8 mouse cellular contexts compared by ENCODE assay signal in the genomic region with DNA sequence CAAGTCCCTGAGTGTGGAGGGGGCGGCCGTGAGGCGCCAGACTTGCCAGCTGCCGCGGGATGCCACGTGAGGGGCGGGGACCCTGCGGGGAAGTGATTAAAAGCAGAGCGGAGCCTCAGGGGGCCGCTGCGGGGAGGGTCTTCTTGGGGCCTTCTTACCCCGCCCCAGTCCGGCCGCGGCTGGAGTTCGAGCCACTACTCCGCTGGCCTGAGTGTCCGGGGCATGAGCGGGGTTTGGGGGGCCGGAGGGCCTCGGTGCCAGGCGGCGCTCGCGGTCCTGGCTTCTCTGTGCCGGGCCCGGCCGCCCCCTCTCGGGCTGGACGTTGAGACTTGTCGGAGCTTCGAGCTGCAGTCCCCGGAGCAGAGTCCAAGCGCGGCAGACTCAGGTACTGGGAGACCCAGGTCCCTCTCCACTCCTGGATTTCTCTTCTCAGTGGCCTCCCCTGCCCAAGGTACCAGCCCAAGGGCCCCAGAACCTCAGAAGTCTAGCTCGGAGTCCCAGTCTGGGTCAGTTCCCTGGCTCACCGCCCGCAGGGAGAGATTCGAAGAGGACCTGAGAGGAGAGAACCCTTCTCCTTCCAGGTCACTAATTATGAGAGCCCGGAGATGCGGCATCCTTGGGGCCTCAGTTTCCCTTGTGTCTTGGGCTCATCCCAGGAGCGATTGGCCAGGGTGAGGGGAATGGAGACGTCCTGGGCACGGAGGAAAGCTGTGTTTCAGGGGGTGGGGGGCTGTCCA. TPM values are rescaled to one million over a fixed set of nuclear protein-coding genes. Genes with fewer than 3 reads are reported as not detected.
DNase-seq lines count a peak whose midpoint lies in the region; ATAC-seq and TF ChIP-seq lines count a peak whose summit lies in the region.

TSS of gene Syt6 (plus strand) at position 76 of the 737 bp plus-strand sequence.

- no peak for DNase-seq in kidney, postnatal 25 days
- peak; percentile 70 for DNase-seq in brain, embryonic 14.5 days (ENCODE audit: low read depth)
- DNase-seq in left cerebral cortex, postnatal 4 days = peak; percentile 37
- peak; percentile 43 for DNase-seq in retina, embryonic 14.5 days (ENCODE audit: low spot score)
- DNase-seq in Muller cell, postnatal 12 days (ENCODE audit: inconsistent ontology term) = no peak
- no peak for DNase-seq in ovary, postnatal 36 days (ENCODE audit: low spot score)

- H3K4me3 ChIP-seq in kidney, embryonic 16.5 days (ENCODE audit: low read length) = peak within 1 kb of the TSS; percentile 53
- H3K4me3 ChIP-seq in embryonic facial prominence, embryonic 15.5 days (replicated peaks) = peak within 1 kb of the TSS; percentile 45

- H3K9me3 ChIP-seq in kidney, embryonic 16.5 days (ENCODE audit: low read length) = no peaks in the 10 kb centered on the region
- no peaks in the 10 kb centered on the region for H3K9me3 ChIP-seq in embryonic facial prominence, embryonic 15.5 days (replicated peaks)

- TF ChIP-seq POLR2A in brain, embryonic 14.5 days (IDR thresholded peaks at IDR 0.05; ENCODE audit: borderline replicate concordance, extremely low read depth, insufficient read depth, insufficient read length, poor library complexity, severe bottlenecking) = no peak

- H3K4me2 ChIP-seq in kidney, embryonic 16.5 days (replicated peaks; ENCODE audit: low read depth, low read length) = peak within 1 kb of the TSS; percentile 85
- peak within 1 kb of the TSS; percentile 96 for H3K4me2 ChIP-seq in embryonic facial prominence, embryonic 15.5 days (replicated peaks)

- intact Hi-C loops in left cerebral cortex, postnatal 4 days (cut with DNase I) = loop anchor here (5.0 kb wide), 1 partner anchor 162 kb away; the partner anchor contains the start of genes Gm10964 and Olfml3

- H3K36me3 ChIP-seq in kidney, embryonic 16.5 days (ENCODE audit: insufficient read depth, low read length) = no peaks in the 10 kb centered on the region
- H3K36me3 ChIP-seq in embryonic facial prominence, embryonic 15.5 days = no peaks in the 10 kb centered on the region

- ATAC-seq in kidney, embryonic 16.5 days (ENCODE audit: low FRiP score, low TSS enrichment) = no peak; the same call in 1 of the 2 replicates
- no peak for ATAC-seq in embryonic facial prominence, embryonic 15.5 days (ENCODE audit: insufficient number of reproducible peaks, low FRiP score, low TSS enrichment, low read depth)

- H3K27me3 ChIP-seq in kidney, embryonic 16.5 days (ENCODE audit: insufficient read depth, low read length) = peaks cover 68% of the 10 kb centered on the region
- peaks cover 74% of the 10 kb centered on the region for H3K27me3 ChIP-seq in embryonic facial prominence, embryonic 15.5 days

- H3K9ac ChIP-seq in kidney, embryonic 16.5 days (replicated peaks; ENCODE audit: low read length) = peak within 1 kb of the TSS; percentile 42
- no peak within 1 kb of the TSS for H3K9ac ChIP-seq in embryonic facial prominence, embryonic 15.5 days

- peaks cover 16% of the 10 kb centered on the region for H3K4me1 ChIP-seq in kidney, embryonic 16.5 days (ENCODE audit: insufficient read depth, low read length)
- peaks cover 24% of the 10 kb centered on the region for H3K4me1 ChIP-seq in embryonic facial prominence, embryonic 15.5 days

- no peak within 1 kb of the TSS for H3K27ac ChIP-seq in kidney, embryonic 16.5 days (ENCODE audit: low read length)
- H3K27ac ChIP-seq in embryonic facial prominence, embryonic 15.5 days (replicated peaks) = no peak within 1 kb of the TSS

- TF ChIP-seq CTCF in brain, embryonic 14.5 days (IDR thresholded peaks at IDR 0.05; ENCODE audit: borderline replicate concordance, extremely low read depth, insufficient read depth, insufficient read length) = no peak

- under 1% methylated on average over 40 of the region's 44 CpGs for WGBS in kidney, embryonic 16.5 days
- WGBS in embryonic facial prominence, embryonic 15.5 days = under 1% methylated on average over 42 of the region's 44 CpGs

RNA-seq across cellular contexts. Expression of gene Syt6, which starts in this region (rescaled TPM):
- 0.10 and 0.17 TPM in 2 replicates for polyA plus RNA-seq in kidney, embryonic 16.5 days (2015; fragmentation: Nextera tagmentation; extraction: Ambion mirVana)
- 12.3 and 18.5 TPM in 2 replicates for polyA plus RNA-seq in brain, embryonic 14.5 days (2012; rRNA removed)
- polyA plus RNA-seq in embryonic facial prominence, embryonic 15.5 days (2015; fragmentation: Nextera tagmentation; extraction: Ambion mirVana) = 1.2 and 1.3 TPM in 2 replicates
- total RNA-seq in left cerebral cortex, postnatal 4 days (2021) = 10 to 100 TPM; 25.8 to 26.9 TPM

Comparison
In these comparisons a context has a peak if more than half of its experiments do, and no peak if none do; other contexts are left out.
1. DNase-seq: peak in brain, embryonic 14.5 days (single experiment), left cerebral cortex, postnatal 4 days (single experiment) and retina, embryonic 14.5 days (single experiment); none in kidney, postnatal 25 days (0 of 2), Muller cell, postnatal 12 days (single experiment) and ovary, postnatal 36 days (single experiment).